Mouse (Mus musculus) gastrocnemius, postnatal 36 days (tissue): ENCODE data around the gene Usp32. TPM values are rescaled to one million over a fixed set of nuclear protein-coding genes. Genes with fewer than 3 reads are reported as not detected.

Experiments used
- DNase-seq, 2 experiments: peaks; one replicate each; pipeline ENCODE4 v3.0.0; 2022
- intact Hi-C: fragments of 180-260 bp; cut with DNase I; formaldehyde crosslinking; loops from one replicate; pipeline ENCODE4 v1.15.1; 2025
- total RNA-seq, 2 experiments: library from RNA; stranded (reverse); gene quantifications; 2 replicates each; pipeline ENCODE4 v1.2.3; 2021

Usp32 gene
- total RNA-seq, 2 experiments from 2014 or later: 8.0 to 10.6 TPM

- intact Hi-C loops: no loop called here
- no peak for DNase-seq
These were observed 13.5 kb downstream of the Usp32 start for GRCm38 (mm10) chr11:85126257-85127102.

GRCm38 (mm10) chr11:85123267-85123992 is 16.5 kb downstream of the Usp32 start:
- no peak for DNase-seq
- intact Hi-C loops: no loop called here

- no peak for DNase-seq
- intact Hi-C loops: no loop called here
These were observed 17.9 kb downstream of the Usp32 start for GRCm38 (mm10) chr11:85122073-85122472.

GRCm38 (mm10) chr11:85117160-85117559 is 22.8 kb downstream of the Usp32 start:
- no peak for DNase-seq
- intact Hi-C loops: no loop called here

GRCm38 (mm10) chr11:85116084-85116844 is 23.7 kb downstream of the Usp32 start:
- DNase-seq: no peak
- intact Hi-C loops: no loop called here

GRCm38 (mm10) chr11:85109957-85110356 is 30.0 kb downstream of the Usp32 start:
- intact Hi-C loops: no loop called here
- DNase-seq: no peak

- intact Hi-C loops: no loop called here
- DNase-seq: no peak
These were observed 32.7 kb downstream of the Usp32 start for GRCm38 (mm10) chr11:85107217-85107616.

- intact Hi-C loops: no loop called here
These were observed 34.1 kb downstream of the Usp32 start for GRCm38 (mm10) chr11:85105836-85106235.

GRCm38 (mm10) chr11:85103763-85104162 is 36.2 kb downstream of the Usp32 start:
- DNase-seq: no peak
- intact Hi-C loops: no loop called here

More at GRCm38 (mm10) chr11:85105836-85106235, 34.1 kb downstream of the Usp32 start:
- no peak for DNase-seq

- intact Hi-C loops: no loop called here
- no peak for DNase-seq
These were observed 44.8 kb downstream of the Usp32 start for GRCm38 (mm10) chr11:85095116-85095515.

GRCm38 (mm10) chr11:85086253-85086652 is 53.7 kb downstream of the Usp32 start:
- intact Hi-C loops: no loop called here
- no peak for DNase-seq

GRCm38 (mm10) chr11:85067871-85068270 is 72.1 kb downstream of the Usp32 start:
- intact Hi-C loops: no loop called here

GRCm38 (mm10) chr11:85058562-85058961 is 81.4 kb downstream of the Usp32 start:
- intact Hi-C loops: no loop called here
- DNase-seq: no peak

More at GRCm38 (mm10) chr11:85067871-85068270, 72.1 kb downstream of the Usp32 start:
- no peak for DNase-seq

GRCm38 (mm10) chr11:85057544-85057943 is 82.4 kb downstream of the Usp32 start:
- intact Hi-C loops: no loop called here
- DNase-seq: no peak

GRCm38 (mm10) chr11:85056901-85057300 is 83.1 kb downstream of the Usp32 start:
- intact Hi-C loops: no loop called here
- no peak for DNase-seq

- intact Hi-C loops: no loop called here
- DNase-seq: no peak
These were observed 84.4 kb downstream of the Usp32 start for GRCm38 (mm10) chr11:85055561-85055960.

- intact Hi-C loops: no loop called here
- DNase-seq: no peak
These were observed 100.7 kb downstream of the Usp32 start for GRCm38 (mm10) chr11:85039256-85039655.

GRCm38 (mm10) chr11:85013121-85013520 is 126.8 kb downstream of the Usp32 start:
- intact Hi-C loops: no loop called here
- DNase-seq: no peak

GRCm38 (mm10) chr11:85003566-85003965 is 136.4 kb downstream of the Usp32 start:
- no peak for DNase-seq
- intact Hi-C loops: no loop called here

GRCm38 (mm10) chr11:84995241-84995640 is 144.7 kb downstream of the Usp32 start:
- intact Hi-C loops: no loop called here
- no peak for DNase-seq

GRCm38 (mm10) chr11:84992996-84993395 is 147.0 kb downstream of the Usp32 start:
- no peak for DNase-seq
- intact Hi-C loops: loop anchor here (5.0 kb wide), 1 partner anchor 76 kb away; the partner anchor contains the start of gene Znhit3
